Comparison of ENCODE assay signal across 23 mouse cellular contexts in genomic region chr10:41568306-41568705, GRCm38 (mm10). TPM values are rescaled to one million over a fixed set of nuclear protein-coding genes. Genes with fewer than 3 reads are reported as not detected.
DNase-seq lines count a peak whose midpoint lies in the region; ATAC-seq and TF ChIP-seq lines count a peak whose summit lies in the region.
"Had no signal": no experiment of that assay in that cellular context is flagged by ENCODE, and none has a peak within 500 bp of the region (broad histone marks: within the 10 kb centered on the region; RNA-seq: fewer than 3 reads in every experiment).

No protein-coding gene starts in this region.

- H3K27ac ChIP-seq in midbrain, embryonic 11.5 days (ENCODE audit: low read depth, low read length), result no peak overlapping the region
- H3K27ac ChIP-seq in midbrain, embryonic 10.5 days (replicated peaks), result no peak overlapping the region
- H3K27ac ChIP-seq: gastrocnemius, adult 2 months; heart, embryonic 13.5 days; kidney, postnatal 0 days; liver, embryonic 14.5 days; midbrain, embryonic 12.5 days; neural tube, embryonic 13.5 days had no signal

- no peak for TF ChIP-seq POLR2A in brain, embryonic 14.5 days (IDR thresholded peaks at IDR 0.05; ENCODE audit: borderline replicate concordance, extremely low read depth, insufficient read depth, insufficient read length, poor library complexity, severe bottlenecking)

- no peak overlapping the region for H3K9ac ChIP-seq in midbrain, embryonic 11.5 days (ENCODE audit: low read length)
- H3K9ac ChIP-seq: forebrain, postnatal 0 days; heart, embryonic 13.5 days; liver, embryonic 14.5 days; midbrain, embryonic 12.5 days; neural tube, embryonic 13.5 days had no signal

- peak; percentile 59 for DNase-seq in midbrain, embryonic 11.5 days (ENCODE audit: low spot score, missing footprints)
- no peak for DNase-seq in midbrain, embryonic 10.5 days (ENCODE audit: low spot score)
- DNase-seq in brain, embryonic 14.5 days (ENCODE audit: low read depth), result peak; percentile 12
- DNase-seq in kidney, adult 8-10 months, result peak; percentile 81
- peak; percentile 44 to 61 for DNase-seq in kidney, postnatal 4 days
- no peak for DNase-seq in cerebellum, adult 18-20 months
- DNase-seq: cerebellum, adult 9-11 months; forebrain, postnatal 0 days; gastrocnemius, adult 2 months; heart, postnatal 4 days; layer of hippocampus, postnatal 36 days; left cerebral cortex, postnatal 4 days; lung, postnatal 4 days; right cerebral cortex, postnatal 14 days; thymus, postnatal 25 days had no signal

- no peaks in the 10 kb centered on the region for H3K9me3 ChIP-seq in midbrain, embryonic 11.5 days (ENCODE audit: control insufficient read depth, low read length)
- no peaks in the 10 kb centered on the region for H3K9me3 ChIP-seq in midbrain, embryonic 10.5 days (replicated peaks)
- H3K9me3 ChIP-seq: heart, embryonic 13.5 days; midbrain, embryonic 12.5 days; neural tube, embryonic 13.5 days had no signal

- H3K4me2 ChIP-seq in midbrain, embryonic 11.5 days, result no peak overlapping the region
- H3K4me2 ChIP-seq: heart, embryonic 13.5 days; midbrain, embryonic 12.5 days; neural tube, embryonic 13.5 days had no signal

- H3K4me1 ChIP-seq in midbrain, embryonic 11.5 days (ENCODE audit: control insufficient read depth, insufficient read depth, low read length), result no peaks in the 10 kb centered on the region; the same call in 1 of the 2 replicates
- H3K4me1 ChIP-seq in midbrain, embryonic 10.5 days, result peaks cover 10% of the 10 kb centered on the region
- H3K4me1 ChIP-seq: midbrain, embryonic 12.5 days; neural tube, embryonic 13.5 days had no signal

- ATAC-seq in midbrain, embryonic 11.5 days (ENCODE audit: low FRiP score), result no peak
- ATAC-seq in activated CD4-positive, CD25-positive, alpha-beta regulatory T cell, adult 4 months, result no peak
- ATAC-seq: forebrain, postnatal 0 days; hindbrain, embryonic 16.5 days had no signal

- no peak overlapping the region for H3K4me3 ChIP-seq in midbrain, embryonic 11.5 days (ENCODE audit: low read depth, low read length)
- no peak overlapping the region for H3K4me3 ChIP-seq in midbrain, embryonic 10.5 days
- H3K4me3 ChIP-seq: erythroblast, embryonic 14.5 days; gastrocnemius, adult 2 months; heart, embryonic 13.5 days; midbrain, embryonic 12.5 days; neural tube, embryonic 13.5 days had no signal

- no peaks in the 10 kb centered on the region for H3K27me3 ChIP-seq in midbrain, embryonic 11.5 days (ENCODE audit: control insufficient read depth, insufficient read depth, low read length)
- H3K27me3 ChIP-seq in midbrain, embryonic 10.5 days (ENCODE audit: low read depth, poor library complexity, severe bottlenecking), result no peaks in the 10 kb centered on the region
- H3K27me3 ChIP-seq: heart, embryonic 13.5 days; neural tube, embryonic 13.5 days had no signal

- WGBS in midbrain, embryonic 11.5 days, result 63% methylated on average over 3 of the region's 3 CpGs
- 56% methylated on average over 3 of the region's 3 CpGs for WGBS in midbrain, embryonic 10.5 days

- no peaks in the 10 kb centered on the region for H3K36me3 ChIP-seq in midbrain, embryonic 11.5 days (ENCODE audit: control insufficient read depth, insufficient read depth, low read length)
- no peaks in the 10 kb centered on the region for H3K36me3 ChIP-seq in midbrain, embryonic 10.5 days
- H3K36me3 ChIP-seq: heart, embryonic 13.5 days; midbrain, embryonic 12.5 days; neural tube, embryonic 13.5 days had no signal

- no peak for TF ChIP-seq CTCF in brain, embryonic 14.5 days (IDR thresholded peaks at IDR 0.05; ENCODE audit: borderline replicate concordance, extremely low read depth, insufficient read depth, insufficient read length)

RNA-seq across cellular contexts. Expression of gene Cd164, which starts 49.1 kb away (rescaled TPM):
- 112 and 126 TPM in 2 replicates for polyA plus RNA-seq in midbrain, embryonic 11.5 days (2014; fragmentation: Nextera tagmentation; extraction: Ambion mirVana)
- polyA plus RNA-seq in midbrain, embryonic 10.5 days (2016; fragmentation: Nextera tagmentation; extraction: Ambion mirVana), result 98.5 and 108 TPM in 2 replicates
- polyA plus RNA-seq in brain, embryonic 14.5 days (2012; rRNA removed), result 57.1 and 58.2 TPM in 2 replicates
- 100 to 1,000 TPM; 202 to 222 TPM for polyA plus RNA-seq in activated CD4-positive, CD25-positive, alpha-beta regulatory T cell, adult 4 months (2017; shearing (Covaris generic))

Comparison
In these comparisons a context has a peak if more than half of its experiments do, and no peak if none do; other contexts are left out.
1. DNase-seq: peak in midbrain, embryonic 11.5 days (single experiment), brain, embryonic 14.5 days (single experiment), kidney, adult 8-10 months (2 of 2) and kidney, postnatal 4 days (2 of 2); none in midbrain, embryonic 10.5 days (single experiment) and cerebellum, adult 18-20 months (0 of 2).